Mouse (Mus musculus) kidney, embryonic 16.5 days (tissue): ENCODE measurements around the gene Bcam. TPM values are rescaled to one million over a fixed set of nuclear protein-coding genes. Genes with fewer than 3 reads are reported as not detected.

ENCODE experiments used
- ATAC-seq: fragments of 200-750 bp; cut with Nextera tagmentation; 2 replicates; pipeline ENCODE4 v1.8.0; 2017; ENCODE audit warnings: moderate TSS enrichment; ENCODE audit not compliant: low FRiP score, low TSS enrichment
- H3K27ac ChIP-seq: fragments of 300-500 bp; sonication (generic); 2 replicates; pipeline ENCODE4 v1.5.1; 2014; ENCODE audit warnings: low read length
- H3K27me3 ChIP-seq: fragments of 300-500 bp; sonication (generic); 2 replicates; pipeline ENCODE4 v1.6.1; 2014; ENCODE audit warnings: low read length, control low read depth, mixed read lengths; ENCODE audit not compliant: insufficient read depth
- H3K36me3 ChIP-seq: fragments of 300-500 bp; sonication (generic); 2 replicates; pipeline ENCODE4 v1.6.1; 2014; ENCODE audit warnings: low read length, control low read depth, mixed read lengths; ENCODE audit not compliant: insufficient read depth
- H3K4me1 ChIP-seq: fragments of 300-500 bp; sonication (generic); 2 replicates; pipeline ENCODE4 v1.6.1; 2014; ENCODE audit warnings: low read length, control low read depth, mixed read lengths; ENCODE audit not compliant: insufficient read depth
- H3K4me2 ChIP-seq: fragments of 300-500 bp; sonication (generic); replicated peaks from 2 replicates; pipeline ENCODE4 v1.6.1; 2014; ENCODE audit warnings: low read depth, low read length
- H3K4me3 ChIP-seq: fragments of 300-500 bp; sonication (generic); 2 replicates; pipeline ENCODE4 v1.5.1; 2014; ENCODE audit warnings: mild to moderate bottlenecking, low read length
- H3K9ac ChIP-seq: fragments of 300-500 bp; sonication (generic); replicated peaks from 2 replicates; pipeline ENCODE4 v1.6.1; 2014; ENCODE audit warnings: low read length
- H3K9me3 ChIP-seq: fragments of 300-500 bp; sonication (generic); 2 replicates; pipeline ENCODE4 v1.6.1; 2016; ENCODE audit warnings: low read length, control low read depth
- WGBS: fragments of 180-500 bp; shearing (Covaris S2); extraction: QIAGEN DNeasy Blood & Tissue Kit; methylation state at CpG from one replicate; pipeline ENCODE4 v1.1.7; 2014; 5-methylcytosine and 5-hydroxymethylcytosine counted together
- polyA plus RNA-seq: library from polyadenylated mRNA; unstranded; fragments of >200 nt; fragmentation: Nextera tagmentation; extraction: Ambion mirVana; gene quantifications from 2 replicates; pipeline ENCODE4 v1.2.1, GENCODE M21; 2015

Gene Bcam
- polyA plus RNA-seq, 1 experiment from 2014 or later: 309 TPM

DNA sequence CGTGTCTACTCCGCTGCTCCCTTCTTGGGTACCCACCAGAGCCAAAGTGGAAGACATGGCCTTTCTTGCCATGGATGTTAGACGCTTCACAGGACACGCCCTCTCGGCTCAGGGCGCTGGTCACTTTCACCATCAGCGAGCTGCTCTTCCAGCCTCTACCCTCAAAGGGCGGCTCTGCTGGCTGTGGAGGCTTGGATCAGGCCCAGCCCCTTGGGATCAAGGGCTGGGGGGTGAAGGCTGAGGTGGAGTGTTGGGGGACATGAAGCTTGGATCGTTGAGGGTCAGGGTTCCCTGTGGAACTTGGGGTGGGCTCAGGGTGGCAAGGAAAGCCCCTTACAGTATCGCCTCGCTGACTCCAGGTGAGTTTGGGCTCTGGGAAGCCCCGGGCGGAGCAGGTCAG, 12.2 kb downstream of the Bcam start:
- no peak overlapping the region for H3K27ac ChIP-seq
- ATAC-seq: no peak
- H3K4me3 ChIP-seq: no peak overlapping the region
- H3K27me3 ChIP-seq: no peaks in the 10 kb centered on the region
- H3K4me2 ChIP-seq: no peak overlapping the region
- WGBS: 92% methylated on average over 13 of the region's 13 CpGs
- peaks cover 14% of the 10 kb centered on the region for H3K4me1 ChIP-seq
- H3K9ac ChIP-seq: no peak overlapping the region
- H3K36me3 ChIP-seq: peaks cover 28% of the 10 kb centered on the region
- no peaks in the 10 kb centered on the region for H3K9me3 ChIP-seq

GRCm38 (mm10) chr7:19755851-19756786, 14.7 kb downstream of the Bcam start:
- peak overlapping the region; percentile 17; the same call in 1 of the 2 replicates for H3K4me2 ChIP-seq

GRCm38 (mm10) chr7:19755008-19755407, 15.8 kb downstream of the Bcam start:
- Histone ChIP-seq H3K9me3 (no peaks in the 10 kb centered on the region), H3K4me3 (no peak overlapping the region), H3K4me2 (no peak overlapping the region), H3K9ac (no peak overlapping the region), H3K27me3 (no peaks in the 10 kb centered on the region), H3K4me1 (peaks cover 22% of the 10 kb centered on the region), H3K36me3 (peaks cover 12% of the 10 kb centered on the region), H3K27ac (peak overlapping the region; percentile 73)
- 84% methylated on average over 2 of the region's 2 CpGs for WGBS
- ATAC-seq: no peak

More at GRCm38 (mm10) chr7:19755851-19756786, 14.7 kb downstream of the Bcam start:
- Histone ChIP-seq H3K9me3 (no peaks in the 10 kb centered on the region), H3K27me3 (no peaks in the 10 kb centered on the region), H3K4me3 (no peak overlapping the region), H3K27ac (peak overlapping the region; percentile 73), H3K9ac (no peak overlapping the region), H3K4me1 (peaks cover 14% of the 10 kb centered on the region), H3K36me3 (peaks cover 12% of the 10 kb centered on the region)
- ATAC-seq: peak; percentile 73
- WGBS: 59% methylated on average over 22 of the region's 24 CpGs

DNA sequence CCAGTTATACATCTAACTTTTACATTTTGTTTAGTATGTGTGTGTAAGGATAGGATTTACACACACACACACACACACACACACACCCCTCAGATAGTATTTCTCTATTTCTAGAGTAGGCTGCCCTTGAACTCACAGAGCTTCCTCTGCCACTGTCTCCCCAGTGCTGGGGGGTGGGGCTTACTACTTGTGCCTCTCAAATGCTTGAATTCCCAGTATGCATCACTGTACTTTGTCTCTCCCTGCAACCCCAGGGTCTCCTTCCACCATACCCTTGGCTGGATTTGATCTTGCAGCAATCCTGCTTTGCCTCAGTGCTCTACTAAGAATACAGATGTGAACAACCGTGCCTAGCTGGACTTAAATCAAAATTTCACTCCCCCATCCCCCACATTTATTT, 16.8 kb downstream of the Bcam start:
- Histone ChIP-seq H3K4me3 (no peak overlapping the region), H3K36me3 (peaks cover 11% of the 10 kb centered on the region), H3K4me1 (peaks cover 24% of the 10 kb centered on the region), H3K9ac (no peak overlapping the region), H3K27me3 (no peaks in the 10 kb centered on the region), H3K4me2 (no peak overlapping the region), H3K9me3 (no peaks in the 10 kb centered on the region), H3K27ac (no peak overlapping the region)
- ATAC-seq: no peak
- whole genome bisulfite sequencing: 84% methylated on average over 1 of the region's 1 CpGs

DNA sequence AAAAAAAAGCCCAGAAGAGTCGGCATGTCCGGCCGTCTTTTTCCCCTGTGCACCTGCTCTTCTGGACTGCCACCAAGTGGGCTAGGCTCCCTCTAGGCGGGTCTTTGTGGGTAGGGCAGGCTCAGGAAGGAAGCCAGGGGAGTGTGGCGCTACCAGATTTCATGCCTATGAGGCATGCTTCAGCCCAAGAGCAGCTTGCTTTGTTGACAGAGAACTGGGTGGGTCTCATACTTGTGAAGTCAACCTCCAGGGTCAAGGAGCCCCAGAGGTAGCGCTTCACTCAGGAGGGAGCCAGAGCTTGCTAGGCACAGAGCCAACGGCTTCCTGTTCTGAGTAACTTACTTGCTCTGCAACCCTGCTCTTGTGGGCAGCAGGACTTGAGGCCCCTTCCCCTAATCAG, 17.2 kb downstream of the Bcam start:
- Histone ChIP-seq H3K9me3 (no peaks in the 10 kb centered on the region), H3K4me1 (peaks cover 24% of the 10 kb centered on the region), H3K27me3 (no peaks in the 10 kb centered on the region), H3K4me3 (no peak overlapping the region), H3K9ac (no peak overlapping the region), H3K36me3 (peaks cover 7% of the 10 kb centered on the region), H3K4me2 (no peak overlapping the region), H3K27ac (no peak overlapping the region)
- no peak for ATAC-seq
- 68% methylated on average over 7 of the region's 7 CpGs for WGBS

- WGBS: 77% methylated on average over 8 of the region's 8 CpGs
- Histone ChIP-seq H3K4me3 (no peak overlapping the region), H3K36me3 (no peaks in the 10 kb centered on the region), H3K9ac (no peak overlapping the region), H3K27ac (no peak overlapping the region), H3K4me1 (peaks cover 31% of the 10 kb centered on the region), H3K27me3 (no peaks in the 10 kb centered on the region), H3K4me2 (no peak overlapping the region), H3K9me3 (no peaks in the 10 kb centered on the region)
- ATAC-seq: no peak
Measured at GRCm38 (mm10) chr7:19752652-19753051, 18.2 kb downstream of the Bcam start.

GRCm38 (mm10) chr7:19751070-19751383, 19.8 kb downstream of the Bcam start:
- Histone ChIP-seq H3K27ac (peak overlapping the region; percentile 92), H3K36me3 (no peaks in the 10 kb centered on the region), H3K27me3 (no peaks in the 10 kb centered on the region), H3K9ac (no peak overlapping the region), H3K4me1 (peaks cover 40% of the 10 kb centered on the region), H3K4me3 (no peak overlapping the region), H3K4me2 (peak overlapping the region; percentile 87; the same call in 1 of the 2 replicates), H3K9me3 (no peaks in the 10 kb centered on the region)
- WGBS: 65% methylated on average over 4 of the region's 4 CpGs
- ATAC-seq: no peak

- no peaks in the 10 kb centered on the region for H3K27me3 ChIP-seq
- H3K9ac ChIP-seq: peak within 1 kb of the TSS; percentile 81
- H3K27ac ChIP-seq: peak within 1 kb of the TSS; percentile 92
- H3K36me3 ChIP-seq: no peaks in the 10 kb centered on the region
- H3K4me3 ChIP-seq: peak within 1 kb of the TSS; percentile 72
- no peaks in the 10 kb centered on the region for H3K9me3 ChIP-seq
- peak within 1 kb of the TSS; percentile 87 for H3K4me2 ChIP-seq
- H3K4me1 ChIP-seq: peaks cover 40% of the 10 kb centered on the region
- WGBS: 18% methylated on average over 19 of the region's 19 CpGs
- peak; percentile 55 for ATAC-seq
Measured at GRCm38 (mm10) chr7:19750217-19751069, 20.4 kb downstream of the Bcam start, which contains the start of gene Nectin2. Gene Nectin2, minus strand, starts transcription at chr7:19750483.

DNA sequence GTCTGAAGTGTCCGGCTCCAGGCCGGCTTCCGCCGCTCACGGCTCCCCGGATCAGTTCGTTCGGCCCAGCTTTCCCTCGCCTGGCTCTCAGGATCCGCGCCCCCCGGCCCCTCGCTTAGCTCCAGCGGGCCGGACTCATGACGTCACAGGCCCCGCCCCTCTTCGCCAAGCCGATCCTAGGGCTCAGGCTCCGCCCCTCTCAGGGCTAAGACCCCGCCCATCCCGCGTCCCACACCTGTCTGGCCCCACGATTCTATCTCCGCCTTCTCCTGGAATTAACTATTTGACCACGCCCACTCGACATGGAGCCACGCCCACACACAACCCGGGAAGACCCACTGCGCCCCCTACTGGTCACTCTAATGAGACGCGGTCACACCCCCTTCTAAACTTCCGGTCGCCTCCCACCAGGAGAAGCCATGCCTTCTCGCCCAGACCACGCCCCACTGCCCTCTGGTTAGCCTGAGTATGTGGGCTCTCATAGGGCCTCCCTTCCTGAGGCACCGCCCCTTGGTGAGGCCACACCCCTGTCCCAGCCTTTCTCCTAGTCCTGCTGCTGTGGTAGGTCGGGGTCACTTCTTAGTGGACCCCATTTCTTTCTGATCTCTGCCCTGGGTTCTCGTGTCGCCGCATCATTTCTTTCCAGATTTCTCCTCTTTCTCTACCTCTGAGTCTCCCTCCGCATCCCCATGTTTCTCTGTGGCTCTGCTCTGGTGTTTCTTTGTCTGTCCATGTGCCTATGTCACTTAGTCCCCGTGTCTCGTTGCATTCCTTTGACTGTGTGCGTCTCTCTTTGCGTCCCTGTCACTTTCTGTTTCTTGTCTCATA, 21.2 kb downstream of the Bcam start:
- Histone ChIP-seq H3K27ac (peak overlapping the region; percentile 92), H3K4me2 (peak overlapping the region; percentile 87), H3K4me1 (peaks cover 47% of the 10 kb centered on the region), H3K9ac (peak overlapping the region; percentile 81), H3K36me3 (no peaks in the 10 kb centered on the region), H3K4me3 (peak overlapping the region; percentile 72), H3K27me3 (no peaks in the 10 kb centered on the region), H3K9me3 (no peaks in the 10 kb centered on the region)
- peak; percentile 95 for ATAC-seq
- under 1% methylated on average over 46 of the region's 46 CpGs for WGBS
